Mouse (Mus musculus): ENCODE results near the gene Foxc2. TPM values are rescaled to one million over a fixed set of nuclear protein-coding genes. Genes with fewer than 3 reads are reported as not detected.
A peak's percentile ranks its signal among the peaks of the same experiment; 100 is the strongest.
"Not testable (repeated sequence)": the region's sequence is repeated elsewhere in the genome, so short reads cannot be mapped to it uniquely, and the experiment has no call there.

Foxc2 gene
- total RNA-seq, 2 experiments from 2014 or later: 0.78 to 1.1 TPM

GRCm38 (mm10) chr8:121119635-121120455 is 3.9 kb downstream of the Foxc2 start:
- no peak for DNase-seq

GRCm38 (mm10) chr8:121120456-121121419 is 4.8 kb downstream of the Foxc2 start:
- DNase-seq: no peak

- DNase-seq: no peak
Observed at GRCm38 (mm10) chr8:121121704-121122103, 5.7 kb downstream of the Foxc2 start.

GRCm38 (mm10) chr8:121122368-121122767 is 6.4 kb downstream of the Foxc2 start:
- no peak for DNase-seq

- DNase-seq: no peak
Observed at GRCm38 (mm10) chr8:121123113-121123512, 7.1 kb downstream of the Foxc2 start.

GRCm38 (mm10) chr8:121124547-121125239 is 8.7 kb downstream of the Foxc2 start:
- no peak for DNase-seq

- DNase-seq: peak; percentile 51
Observed at GRCm38 (mm10) chr8:121125311-121125876, 9.4 kb downstream of the Foxc2 start.

- no peak for DNase-seq
Observed at GRCm38 (mm10) chr8:121126191-121126590, 10.2 kb downstream of the Foxc2 start.

GRCm38 (mm10) chr8:121126694-121127093 is 10.7 kb downstream of the Foxc2 start:
- no peak for DNase-seq

- DNase-seq: no peak
Observed at GRCm38 (mm10) chr8:121127291-121127701, 11.3 kb downstream of the Foxc2 start.

- no peak for DNase-seq
Observed at GRCm38 (mm10) chr8:121127756-121128375, 11.9 kb downstream of the Foxc2 start, which contains the start of gene Foxl1. Gene Foxl1 (plus strand): TSS chr8:121127940.

- no peak for DNase-seq
Observed at GRCm38 (mm10) chr8:121128531-121129264, 12.7 kb downstream of the Foxc2 start.

- no peak for DNase-seq
Observed at GRCm38 (mm10) chr8:121129265-121129940, 13.4 kb downstream of the Foxc2 start.

GRCm38 (mm10) chr8:121130522-121130921 is 14.6 kb downstream of the Foxc2 start:
- DNase-seq: peak; percentile 46

GRCm38 (mm10) chr8:121132961-121133513 is 17.1 kb downstream of the Foxc2 start:
- no peak for DNase-seq

- DNase-seq: no peak
Observed at GRCm38 (mm10) chr8:121134102-121134501, 18.1 kb downstream of the Foxc2 start.

- no peak for DNase-seq
Observed at GRCm38 (mm10) chr8:121134512-121134911, 18.5 kb downstream of the Foxc2 start.

- no peak for DNase-seq
Observed at GRCm38 (mm10) chr8:121136856-121137255, 20.9 kb downstream of the Foxc2 start.

- not testable (repeated sequence) for DNase-seq
Observed at GRCm38 (mm10) chr8:121145457-121146134, 29.6 kb downstream of the Foxc2 start.
